ENCODE assay signal across 12 mouse cellular contexts in genomic region chr2:27443450-27443708, GRCm38 (mm10). TPM values are rescaled to one million over a fixed set of nuclear protein-coding genes. Genes with fewer than 3 reads are reported as not detected.
DNase-seq lines count a peak whose midpoint lies in the region; ATAC-seq lines count a peak whose summit lies in the region.
"Had no signal": no experiment of that assay in that cellular context is flagged by ENCODE, and none has a peak within 500 bp of the region (broad histone marks: within the 10 kb centered on the region; RNA-seq: fewer than 3 reads in every experiment).

No protein-coding gene starts in this region.

- H3K4me1 ChIP-seq in lung, embryonic 16.5 days (replicated peaks; ENCODE audit: control insufficient read depth, insufficient read depth, low read length), result peaks cover 9% of the 10 kb centered on the region
- H3K4me1 ChIP-seq in limb, embryonic 13.5 days, result peaks cover 14% of the 10 kb centered on the region
- peaks cover 11% of the 10 kb centered on the region; the same call in 1 of the 2 replicates for H3K4me1 ChIP-seq in stomach, embryonic 15.5 days

- no peak overlapping the region for H3K27ac ChIP-seq in lung, embryonic 16.5 days (ENCODE audit: low read length)
- no peak overlapping the region for H3K27ac ChIP-seq in limb, embryonic 13.5 days
- no peak overlapping the region for H3K27ac ChIP-seq in stomach, embryonic 15.5 days
- H3K27ac ChIP-seq: liver, embryonic 14.5 days had no signal

- DNase-seq in heart, adult 11 months, result peak; percentile 93
- no peak for DNase-seq in heart, postnatal 4 days
- DNase-seq in lung, postnatal 4 days, result no peak
- no peak for DNase-seq in thymus, postnatal 10 days (ENCODE audit: low spot score in 2 of 2)
- DNase-seq in adrenal gland, postnatal 4 days (ENCODE audit: low spot score in 2 of 2), result no peak
- DNase-seq: B cell, adult 2 months; kidney, postnatal 4 days had no signal

- 71% methylated on average over 5 of the region's 5 CpGs for WGBS in lung, embryonic 16.5 days
- WGBS in limb, embryonic 13.5 days, result 80% methylated on average over 5 of the region's 5 CpGs
- WGBS in stomach, embryonic 15.5 days, result 76% methylated on average over 5 of the region's 5 CpGs

- no peaks in the 10 kb centered on the region for H3K9me3 ChIP-seq in lung, embryonic 16.5 days (ENCODE audit: control insufficient read depth, low read length)
- no peaks in the 10 kb centered on the region for H3K9me3 ChIP-seq in limb, embryonic 13.5 days
- no peaks in the 10 kb centered on the region for H3K9me3 ChIP-seq in stomach, embryonic 15.5 days

- H3K9ac ChIP-seq in lung, embryonic 16.5 days (ENCODE audit: low read length), result no peak overlapping the region
- H3K9ac ChIP-seq in limb, embryonic 13.5 days, result peak overlapping the region; percentile 79
- H3K9ac ChIP-seq in stomach, embryonic 15.5 days, result no peak overlapping the region
- H3K9ac ChIP-seq: liver, embryonic 14.5 days had no signal

- no peak overlapping the region for H3K4me3 ChIP-seq in lung, embryonic 16.5 days (ENCODE audit: low read length)
- peak overlapping the region; percentile 69 for H3K4me3 ChIP-seq in limb, embryonic 13.5 days
- peak overlapping the region; percentile 56; the same call in 1 of the 2 replicates for H3K4me3 ChIP-seq in stomach, embryonic 15.5 days (replicated peaks)

- peaks cover 22% of the 10 kb centered on the region for H3K36me3 ChIP-seq in lung, embryonic 16.5 days (ENCODE audit: control insufficient read depth, insufficient read depth, low read length)
- peaks cover 40% of the 10 kb centered on the region for H3K36me3 ChIP-seq in limb, embryonic 13.5 days
- H3K36me3 ChIP-seq in stomach, embryonic 15.5 days, result peaks cover 33% of the 10 kb centered on the region

- H3K4me2 ChIP-seq in lung, embryonic 16.5 days (ENCODE audit: low read depth, low read length), result 0 out of 2 replicates have a peak overlapping the region, but pooled peaks have one; percentile 77
- peak overlapping the region; percentile 84 for H3K4me2 ChIP-seq in limb, embryonic 13.5 days (replicated peaks)
- H3K4me2 ChIP-seq in stomach, embryonic 15.5 days, result peak overlapping the region; percentile 66; the same call in 1 of the 2 replicates

- H3K27me3 ChIP-seq in lung, embryonic 16.5 days (ENCODE audit: control insufficient read depth, insufficient read depth, low read depth, low read length), result no peaks in the 10 kb centered on the region
- no peaks in the 10 kb centered on the region for H3K27me3 ChIP-seq in limb, embryonic 13.5 days
- H3K27me3 ChIP-seq in stomach, embryonic 15.5 days (replicated peaks), result no peaks in the 10 kb centered on the region

- no peak for ATAC-seq in lung, embryonic 16.5 days (ENCODE audit: low read depth)
- no peak for ATAC-seq in limb, embryonic 13.5 days (ENCODE audit: low FRiP score, low read depth)
- no peak for ATAC-seq in stomach, embryonic 15.5 days (ENCODE audit: insufficient read depth, low FRiP score, low read depth)

RNA-seq across cellular contexts. Expression of gene Brd3os, which starts 1.3 kb away (rescaled TPM):
- total RNA-seq in heart, postnatal 4 days (2021), result 1 to 10 TPM in 1 of 2 experiments, under 1 TPM in 1; 0.90 to 1.1 TPM
- polyA plus RNA-seq in lung, embryonic 16.5 days (2015; fragmentation: Nextera tagmentation; extraction: Ambion mirVana), result 7.6 and 7.9 TPM in 2 replicates
- polyA plus RNA-seq in limb, embryonic 13.5 days (2015; fragmentation: Nextera tagmentation; extraction: Ambion mirVana), result 14.8 and 15.5 TPM in 2 replicates
- polyA plus RNA-seq in stomach, embryonic 15.5 days (2015; fragmentation: Nextera tagmentation; extraction: Ambion mirVana), result 7.1 and 7.2 TPM in 2 replicates
- total RNA-seq in adrenal gland, postnatal 4 days (2021), result 1 to 10 TPM; 7.7 to 7.8 TPM
- polyA plus RNA-seq: erythroblast, embryonic 14.5 days had no signal

RNA-seq across cellular contexts. Expression of gene Vav2, which starts 16.5 kb away (rescaled TPM):
- total RNA-seq in heart, postnatal 4 days (2021), result 10 to 100 TPM; 13.3 to 14.8 TPM
- polyA plus RNA-seq in lung, embryonic 16.5 days (2015; fragmentation: Nextera tagmentation; extraction: Ambion mirVana), result 8.6 and 8.7 TPM in 2 replicates
- 4.9 and 5.7 TPM in 2 replicates for polyA plus RNA-seq in limb, embryonic 13.5 days (2015; fragmentation: Nextera tagmentation; extraction: Ambion mirVana)
- polyA plus RNA-seq in stomach, embryonic 15.5 days (2015; fragmentation: Nextera tagmentation; extraction: Ambion mirVana), result 7.0 and 7.8 TPM in 2 replicates
- total RNA-seq in adrenal gland, postnatal 4 days (2021), result 10 to 100 TPM; 30.9 to 34.5 TPM
